ENCODE assay signal across 8 mouse cellular contexts in the genomic region with DNA sequence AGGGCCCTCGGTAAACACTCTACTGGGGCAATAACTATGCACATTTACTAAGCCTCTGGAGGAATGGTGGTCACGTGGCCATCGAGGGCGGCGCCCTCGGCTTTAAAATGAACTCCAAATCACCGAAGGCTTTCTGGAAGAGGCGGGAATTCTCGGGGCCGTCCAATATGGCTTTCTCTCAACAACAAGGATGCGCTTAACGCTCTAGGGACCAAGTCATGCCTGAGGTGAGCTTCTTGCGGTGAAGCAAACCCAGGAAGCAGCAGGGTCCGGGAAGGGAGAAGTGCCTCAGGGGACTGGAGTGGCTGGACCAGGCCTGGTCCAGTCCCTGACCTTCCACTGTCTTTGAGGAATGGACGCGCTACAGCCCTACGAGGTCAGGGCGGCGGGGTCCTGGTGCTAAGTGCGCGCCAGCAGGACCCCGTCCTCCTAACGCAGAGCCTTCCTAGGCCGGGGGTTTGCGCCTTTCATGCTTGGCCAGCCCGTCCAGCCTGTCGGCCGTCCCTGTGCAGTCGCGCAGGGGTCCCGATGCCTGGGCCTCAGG. TPM values are rescaled to one million over a fixed set of nuclear protein-coding genes. Genes with fewer than 3 reads are reported as not detected.
A peak's percentile ranks its signal among the peaks of the same experiment; 100 is the strongest.
DNase-seq lines count a peak whose midpoint lies in the region; ATAC-seq and TF ChIP-seq lines count a peak whose summit lies in the region.

A gene (plus strand): TSS at position 134 of the 544 bp plus-strand sequence.

- peak within 1 kb of the TSS; percentile 68 for H3K4me3 ChIP-seq in cortical plate, adult 2 months (ENCODE audit: insufficient read depth, low read length)
- peak within 1 kb of the TSS; percentile 73 for H3K4me3 ChIP-seq in intestine, postnatal 0 days (ENCODE audit: low read depth, low read length)
- peak within 1 kb of the TSS; percentile 79 for H3K4me3 ChIP-seq in liver, postnatal 0 days (ENCODE audit: low read depth, low read length)
- peak within 1 kb of the TSS; percentile 76 for H3K4me3 ChIP-seq in stomach, embryonic 15.5 days (replicated peaks)

- no peak for TF ChIP-seq CTCF in cortical plate, adult 2 months (IDR thresholded peaks at IDR 0.05; ENCODE audit: extremely low read depth, insufficient read depth, low read length)
- peak; percentile 57; the same call in 1 of the 2 replicates for TF ChIP-seq CTCF in intestine, postnatal 0 days (IDR thresholded peaks at IDR 0.05; ENCODE audit: low read depth)
- 0 out of 2 replicates have a peak, but pooled peaks have one; percentile 29 for TF ChIP-seq CTCF in liver, postnatal 0 days (IDR thresholded peaks at IDR 0.05; ENCODE audit: low read depth)

- peaks cover 6% of the 10 kb centered on the region for H3K4me1 ChIP-seq in cortical plate, adult 2 months (ENCODE audit: control insufficient read depth, insufficient read depth, low read length)
- 0 out of 2 replicates have a peak, but pooled peaks cover 8% of the 10 kb centered on the region for H3K4me1 ChIP-seq in intestine, postnatal 0 days (replicated peaks; ENCODE audit: control insufficient read depth, insufficient read depth, low read length)
- peaks cover 33% of the 10 kb centered on the region for H3K4me1 ChIP-seq in liver, postnatal 0 days (ENCODE audit: insufficient read depth)
- H3K4me1 ChIP-seq in stomach, embryonic 15.5 days: peaks cover 18% of the 10 kb centered on the region

- H3K4me2 ChIP-seq in intestine, postnatal 0 days (replicated peaks; ENCODE audit: low read depth): peak within 1 kb of the TSS; percentile 86
- H3K4me2 ChIP-seq in liver, postnatal 0 days (ENCODE audit: low read depth, low read length): peak within 1 kb of the TSS; percentile 74
- H3K4me2 ChIP-seq in stomach, embryonic 15.5 days: peak within 1 kb of the TSS; percentile 81

- no peak for TF ChIP-seq POLR2A in cortical plate, adult 2 months (IDR thresholded peaks at IDR 0.05; ENCODE audit: extremely low read depth, insufficient read depth, low read length)

- ATAC-seq in intestine, postnatal 0 days: no peak
- no peak for ATAC-seq in liver, postnatal 0 days
- no peak for ATAC-seq in stomach, embryonic 15.5 days (ENCODE audit: insufficient read depth, low FRiP score, low read depth)

- H3K27ac ChIP-seq in cortical plate, adult 2 months (ENCODE audit: insufficient read depth, low read length): peak within 1 kb of the TSS; percentile 94
- H3K27ac ChIP-seq in intestine, postnatal 0 days (ENCODE audit: low read depth, low read length): peak within 1 kb of the TSS; percentile 98
- peak within 1 kb of the TSS; percentile 98 for H3K27ac ChIP-seq in liver, postnatal 0 days (ENCODE audit: low read depth)
- H3K27ac ChIP-seq in stomach, embryonic 15.5 days: peak within 1 kb of the TSS; percentile 99

- peak; percentile 9 for DNase-seq in right cerebral cortex, postnatal 25 days
- no peak for DNase-seq in right cerebral cortex, postnatal 36 days (ENCODE audit: low spot score in 2 of 2)
- peak; percentile 94 for DNase-seq in heart, adult 11 months
- DNase-seq in liver, postnatal 0 days: peak; percentile 16
- DNase-seq in frontal cortex, postnatal 14 days (ENCODE audit: low spot score in 2 of 2): no peak

- no peaks in the 10 kb centered on the region for H3K9me3 ChIP-seq in intestine, postnatal 0 days (ENCODE audit: control insufficient read depth)
- H3K9me3 ChIP-seq in liver, postnatal 0 days (ENCODE audit: low read length): no peaks in the 10 kb centered on the region
- no peaks in the 10 kb centered on the region for H3K9me3 ChIP-seq in stomach, embryonic 15.5 days

- no peaks in the 10 kb centered on the region for H3K27me3 ChIP-seq in intestine, postnatal 0 days (replicated peaks; ENCODE audit: control insufficient read depth, insufficient read depth, low read length)
- no peaks in the 10 kb centered on the region for H3K27me3 ChIP-seq in liver, postnatal 0 days (ENCODE audit: insufficient read depth, low read length)
- no peaks in the 10 kb centered on the region for H3K27me3 ChIP-seq in stomach, embryonic 15.5 days (replicated peaks)

- TF ChIP-seq EP300 in liver, postnatal 0 days (IDR thresholded peaks at IDR 0.05; ENCODE audit: low read depth): no peak

- H3K9ac ChIP-seq in intestine, postnatal 0 days (ENCODE audit: low read depth, low read length): peak within 1 kb of the TSS; percentile 88
- H3K9ac ChIP-seq in liver, postnatal 0 days (replicated peaks): peak within 1 kb of the TSS; percentile 94
- peak within 1 kb of the TSS; percentile 68 for H3K9ac ChIP-seq in stomach, embryonic 15.5 days

- H3K36me3 ChIP-seq in intestine, postnatal 0 days (ENCODE audit: control insufficient read depth, insufficient read depth): no peaks in the 10 kb centered on the region
- peaks cover 9% of the 10 kb centered on the region for H3K36me3 ChIP-seq in liver, postnatal 0 days (replicated peaks; ENCODE audit: insufficient read depth, low read length)
- H3K36me3 ChIP-seq in stomach, embryonic 15.5 days: no peaks in the 10 kb centered on the region

- WGBS in intestine, postnatal 0 days: 53% methylated on average over 31 of the region's 31 CpGs
- WGBS in liver, postnatal 0 days (ENCODE audit: insufficient replicate concordance): 56% methylated on average over 31 of the region's 31 CpGs
- 31% methylated on average over 31 of the region's 31 CpGs for WGBS in stomach, embryonic 15.5 days

RNA-seq across cellular contexts. Expression of the gene that starts here (rescaled TPM):
- polyA plus RNA-seq in cortical plate, adult 2 months (2012; rRNA removed): 37.4 and 38.0 TPM in 2 replicates
- 37.4 and 38.0 TPM in 2 replicates for polyA plus RNA-seq in intestine, postnatal 0 days (2015; fragmentation: Nextera tagmentation; extraction: Ambion mirVana)
- 18.6 and 20.6 TPM in 2 replicates for polyA plus RNA-seq in liver, postnatal 0 days (2015; fragmentation: Nextera tagmentation; extraction: Ambion mirVana)
- 57.0 and 61.1 TPM in 2 replicates for polyA plus RNA-seq in stomach, embryonic 15.5 days (2015; fragmentation: Nextera tagmentation; extraction: Ambion mirVana)

Comparison
In these comparisons a context has a peak if more than half of its experiments do, and no peak if none do; other contexts are left out.
1. DNase-seq: peak in right cerebral cortex, postnatal 25 days (single experiment), heart, adult 11 months (single experiment) and liver, postnatal 0 days (single experiment); none in right cerebral cortex, postnatal 36 days (0 of 2) and frontal cortex, postnatal 14 days (0 of 2).
2. Peak in every context shown above with its lines, with median percentiles within 50 percentile points of each other: H3K27ac ChIP-seq, H3K4me3 ChIP-seq, H3K4me2 ChIP-seq and H3K9ac ChIP-seq.